Mouse (Mus musculus) G1E (cell line): ENCODE results near the gene Katnal1. TPM values are rescaled to one million over a fixed set of nuclear protein-coding genes. Genes with fewer than 3 reads are reported as not detected.

ENCODE experiments used
- ATAC-seq: 2 replicates; pipeline ENCODE4 v1.8.0; 2016; ENCODE audit warnings: mild to moderate bottlenecking; ENCODE audit not compliant: insufficient number of reproducible peaks, poor library complexity, low FRiP score, severe bottlenecking; ENCODE audit errors: extremely low read depth
- DNase-seq: peaks from one replicate; pipeline ENCODE4 v3.0.0; 2012; ENCODE audit warnings: low spot score
- H3K27me3 ChIP-seq: 2 replicates; pipeline ENCODE4 v1.6.1; 2012; ENCODE audit warnings: mild to moderate bottlenecking, low read length, inconsistent platforms; ENCODE audit not compliant: insufficient read depth
- H3K36me3 ChIP-seq: replicated peaks from 2 replicates; pipeline ENCODE3; 2012; ENCODE audit warnings: mild to moderate bottlenecking, inconsistent platforms
- H3K4me1 ChIP-seq: 2 replicates; pipeline ENCODE4 v1.6.1; 2012; ENCODE audit warnings: low read depth, low read length, inconsistent platforms, mixed read lengths; ENCODE audit not compliant: insufficient read depth
- H3K4me3 ChIP-seq: 2 replicates; pipeline ENCODE4 v1.5.1; 2012; ENCODE audit warnings: low read depth, mild to moderate bottlenecking, inconsistent platforms, low read length, moderate library complexity, mixed read lengths
- H3K9me3 ChIP-seq: replicated peaks from 2 replicates; pipeline ENCODE4 v1.6.1; 2012; ENCODE audit warnings: inconsistent platforms
- CTCF ChIP-seq: IDR thresholded peaks from 2 replicates; pipeline ENCODE4 v1.5.1; 2012; ENCODE audit warnings: low read depth, low read length, inconsistent platforms, mixed read lengths
- GATA1 ChIP-seq: IDR thresholded peaks from 2 replicates; pipeline ENCODE4 v1.6.1; 2012; ENCODE audit warnings: borderline replicate concordance, low read length, inconsistent platforms, mixed read lengths
- GATA2 ChIP-seq: IDR thresholded peaks from 2 replicates; pipeline ENCODE4 v1.6.1; 2012; ENCODE audit warnings: low read depth, low read length, inconsistent platforms, borderline replicate concordance
- POLR2AphosphoS5 ChIP-seq: IDR thresholded peaks from 2 replicates; pipeline ENCODE4 v1.6.1; 2012; ENCODE audit warnings: low read depth, low read length, inconsistent platforms; ENCODE audit not compliant: insufficient replicate concordance
- TAL1 ChIP-seq: conservative IDR thresholded peaks from 2 replicates; pipeline ENCODE4 v1.6.1; 2012; ENCODE audit warnings: low read depth, low read length, inconsistent platforms, mixed read lengths
- polyA plus RNA-seq: library from polyadenylated mRNA; stranded (reverse); fragments of >175 nt; gene quantifications from 2 replicates; pipeline ENCODE4 v1.2.3, GENCODE M21; 2012
- total RNA-seq, 2 experiments: library from RNA; stranded (forward) in 1 of 2; stranded (reverse) in 1 of 2; fragments of 200-1000 nt in 1 of 2; fragments of >200 nt in 1 of 2; fragmentation: Nextera tagmentation in 1 of 2; gene quantifications; 2 replicates each; pipeline ENCODE4 v1.2.3; 2014 to 2017

The Katnal1 gene
- total and polyA plus RNA-seq, 3 experiments, result 0.71 TPM; not detected in 2

GRCm38 (mm10) chr5:148849516-148849915, 79.6 kb downstream of the Katnal1 start:
- Histone ChIP-seq H3K27me3 (no peaks in the 10 kb centered on the region), H3K9me3 (peaks cover 71% of the 10 kb centered on the region), H3K36me3 (no peaks in the 10 kb centered on the region), H3K4me3 (no peak overlapping the region), H3K4me1 (no peaks in the 10 kb centered on the region)
- TF ChIP-seq CTCF (no peak), POLR2AphosphoS5 (no peak), GATA1 (no peak), TAL1 (no peak), GATA2 (no peak)
- DNase-seq (no peak), ATAC-seq (no peak)

GRCm38 (mm10) chr5:148847032-148847431, 82.1 kb downstream of the Katnal1 start:
- Histone ChIP-seq H3K9me3 (peaks cover 77% of the 10 kb centered on the region), H3K36me3 (no peaks in the 10 kb centered on the region), H3K27me3 (no peaks in the 10 kb centered on the region), H3K4me1 (no peaks in the 10 kb centered on the region), H3K4me3 (no peak overlapping the region)
- DNase-seq (no peak), ATAC-seq (no peak)
- TF ChIP-seq CTCF (no peak), POLR2AphosphoS5 (no peak), GATA1 (no peak), GATA2 (no peak), TAL1 (no peak)

GRCm38 (mm10) chr5:148837069-148837468, 92.1 kb downstream of the Katnal1 start:
- H3K36me3 ChIP-seq, result no peaks in the 10 kb centered on the region
- no peak for TF ChIP-seq GATA2
- no peak for TF ChIP-seq POLR2AphosphoS5
- no peak for TF ChIP-seq TAL1
- no peak for TF ChIP-seq GATA1
- TF ChIP-seq CTCF, result no peak
- ATAC-seq, result no peak

GRCm38 (mm10) chr5:148831596-148832257, 97.4 kb downstream of the Katnal1 start:
- ATAC-seq (no peak), DNase-seq (no peak)
- Histone ChIP-seq H3K4me3 (no peak overlapping the region), H3K36me3 (no peaks in the 10 kb centered on the region), H3K4me1 (no peaks in the 10 kb centered on the region), H3K27me3 (no peaks in the 10 kb centered on the region), H3K9me3 (peaks cover 75% of the 10 kb centered on the region)
- TF ChIP-seq POLR2AphosphoS5 (no peak), TAL1 (no peak), GATA2 (no peak), CTCF (no peak), GATA1 (no peak)

More at GRCm38 (mm10) chr5:148837069-148837468, 92.1 kb downstream of the Katnal1 start:
- Histone ChIP-seq H3K4me1 (no peaks in the 10 kb centered on the region), H3K4me3 (no peak overlapping the region), H3K9me3 (peaks cover 58% of the 10 kb centered on the region), H3K27me3 (no peaks in the 10 kb centered on the region)
- no peak for DNase-seq

- TF ChIP-seq CTCF (no peak), GATA2 (no peak), GATA1 (no peak), POLR2AphosphoS5 (no peak), TAL1 (no peak)
- Histone ChIP-seq H3K4me1 (no peaks in the 10 kb centered on the region), H3K9me3 (peaks cover 76% of the 10 kb centered on the region), H3K36me3 (no peaks in the 10 kb centered on the region), H3K27me3 (no peaks in the 10 kb centered on the region), H3K4me3 (no peak overlapping the region)
- no peak for ATAC-seq
- DNase-seq, result no peak
These were observed 98.0 kb downstream of the Katnal1 start for GRCm38 (mm10) chr5:148831141-148831547.

- H3K27me3 ChIP-seq, result no peaks in the 10 kb centered on the region
- H3K4me1 ChIP-seq, result no peaks in the 10 kb centered on the region
- H3K9me3 ChIP-seq, result peaks cover 84% of the 10 kb centered on the region
- no peak overlapping the region for H3K4me3 ChIP-seq
- no peak for ATAC-seq
- no peaks in the 10 kb centered on the region for H3K36me3 ChIP-seq
- no peak for TF ChIP-seq TAL1
- TF ChIP-seq POLR2AphosphoS5, result no peak
- TF ChIP-seq GATA1, result no peak
- no peak for TF ChIP-seq GATA2
- TF ChIP-seq CTCF, result no peak
- DNase-seq, result no peak
These were observed 103.4 kb downstream of the Katnal1 start for GRCm38 (mm10) chr5:148825732-148826131.

- Histone ChIP-seq H3K9me3 (peaks cover 81% of the 10 kb centered on the region), H3K36me3 (no peaks in the 10 kb centered on the region), H3K4me1 (no peaks in the 10 kb centered on the region), H3K4me3 (no peak overlapping the region), H3K27me3 (no peaks in the 10 kb centered on the region)
- DNase-seq, result no peak
- no peak for ATAC-seq
- TF ChIP-seq GATA2, result no peak
- no peak for TF ChIP-seq GATA1
- no peak for TF ChIP-seq CTCF
- TF ChIP-seq TAL1, result no peak
- no peak for TF ChIP-seq POLR2AphosphoS5
These were observed 106.3 kb downstream of the Katnal1 start for GRCm38 (mm10) chr5:148822772-148823171.

Other genes starting within 250 kb of the Katnal1 start
- not detected in 2 replicates for gene Gm42791, start 65.8 kb upstream of the Katnal1 start, total RNA-seq (2014; fragmentation: Nextera tagmentation)
- gene Gm42791, start 65.8 kb upstream of the Katnal1 start, total RNA-seq (2017), result not detected in 2 replicates
- gene Gm42791, start 65.8 kb upstream of the Katnal1 start, polyA plus RNA-seq, result not detected in 2 replicates